Mouse (Mus musculus): Measurements from ENCODE around the gene Gm4846. TPM values are rescaled to one million over a fixed set of nuclear protein-coding genes. Genes with fewer than 3 reads are reported as not detected.

The Gm4846 gene
- polyA plus RNA-seq, 1 experiment from 2014 or later = not detected

DNA sequence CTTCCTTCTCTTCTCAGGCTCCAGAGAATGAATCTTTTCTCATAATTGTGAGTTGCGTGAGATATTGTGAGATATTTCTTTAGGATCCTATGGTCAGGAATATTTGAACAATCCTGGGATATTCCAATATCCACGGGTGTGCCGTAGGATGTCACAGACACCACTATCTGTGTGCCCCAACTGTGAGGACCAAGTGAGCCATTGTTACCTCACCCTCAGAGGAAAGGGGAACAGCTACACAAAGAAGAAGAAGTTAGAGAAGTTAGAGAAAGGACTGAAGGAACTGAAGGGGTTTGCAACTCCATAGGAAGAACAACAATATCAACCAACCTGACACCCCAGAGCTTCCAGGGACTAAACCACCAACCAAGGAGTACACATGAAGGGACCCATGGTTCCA, 55.4 kb downstream of the Gm4846 start:
- WGBS = 90% methylated on average over 3 of the region's 3 CpGs

DNA sequence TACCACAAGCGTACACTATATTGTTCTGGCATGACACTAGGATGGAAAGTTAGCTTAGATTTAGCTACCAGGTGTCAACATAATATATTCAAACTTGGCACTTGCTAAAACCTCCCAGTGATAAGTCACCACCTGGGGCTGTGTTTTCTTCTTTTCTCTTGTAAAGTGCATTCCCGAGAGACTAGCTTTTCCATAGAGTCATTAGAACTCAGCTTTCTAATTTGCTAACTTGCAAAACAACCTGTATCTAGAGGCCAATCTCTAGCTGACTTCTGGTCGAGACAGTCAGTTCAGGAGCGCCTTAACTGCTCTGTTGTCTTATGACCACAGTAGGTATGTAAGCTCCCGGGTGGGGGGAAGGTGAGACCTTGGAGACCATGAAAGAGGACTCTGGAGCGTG, 58.0 kb downstream of the Gm4846 start:
- ATAC-seq (replicated peaks; ENCODE audit: low FRiP score) (no peak), DNase-seq (ENCODE audit: low spot score) (no peak)
- Histone ChIP-seq H3K9ac (ENCODE audit: low read length) (no peak overlapping the region), H3K4me1 (replicated peaks; ENCODE audit: control insufficient read depth, insufficient read depth, low read length) (no peaks in the 10 kb centered on the region), H3K36me3 (ENCODE audit: control insufficient read depth, insufficient read depth, low read length) (no peaks in the 10 kb centered on the region), H3K27ac (ENCODE audit: low read depth, low read length) (no peak overlapping the region), H3K4me2 (ENCODE audit: low read depth, low read length, severe bottlenecking) (no peak overlapping the region), H3K27me3 (ENCODE audit: control insufficient read depth, insufficient read depth, low read length) (no peaks in the 10 kb centered on the region), H3K9me3 (ENCODE audit: control insufficient read depth, low read length) (no peaks in the 10 kb centered on the region), H3K4me3 (ENCODE audit: low read depth, low read length) (no peak overlapping the region)
- WGBS = 74% methylated on average over 6 of the region's 6 CpGs

More for the DNA sequence above, 55.4 kb downstream of the Gm4846 start:
- Histone ChIP-seq H3K4me2 (ENCODE audit: low read depth, low read length, severe bottlenecking) (no peak overlapping the region), H3K9me3 (ENCODE audit: control insufficient read depth, low read length) (no peaks in the 10 kb centered on the region), H3K36me3 (ENCODE audit: control insufficient read depth, insufficient read depth, low read length) (no peaks in the 10 kb centered on the region), H3K4me1 (replicated peaks; ENCODE audit: control insufficient read depth, insufficient read depth, low read length) (no peaks in the 10 kb centered on the region), H3K4me3 (ENCODE audit: low read depth, low read length) (no peak overlapping the region), H3K27ac (ENCODE audit: low read depth, low read length) (no peak overlapping the region), H3K9ac (ENCODE audit: low read length) (no peak overlapping the region), H3K27me3 (ENCODE audit: control insufficient read depth, insufficient read depth, low read length) (no peaks in the 10 kb centered on the region)
- ATAC-seq (replicated peaks; ENCODE audit: low FRiP score) = no peak
- DNase-seq (ENCODE audit: low spot score) = no peak

Other genes with a start within 250 kb of the Gm4846 start
- gene Ildr2, start 243.4 kb downstream of the Gm4846 start, polyA plus RNA-seq (2014; fragmentation: Nextera tagmentation; extraction: Ambion mirVana) = 10.8 and 10.9 TPM in 2 replicates
- gene Tada1, start 118.5 kb downstream of the Gm4846 start, polyA plus RNA-seq (2014; fragmentation: Nextera tagmentation; extraction: Ambion mirVana) = 64.0 and 70.1 TPM in 2 replicates
- gene Pogk, start 87.7 kb downstream of the Gm4846 start, polyA plus RNA-seq (2014; fragmentation: Nextera tagmentation; extraction: Ambion mirVana) = 46.7 and 49.5 TPM in 2 replicates
- not detected in 2 replicates for gene Gm4847, start 150.1 kb upstream of the Gm4846 start, polyA plus RNA-seq (2014; fragmentation: Nextera tagmentation; extraction: Ambion mirVana)
- not detected in 2 replicates for gene Fmo9, start 184.3 kb upstream of the Gm4846 start, polyA plus RNA-seq (2014; fragmentation: Nextera tagmentation; extraction: Ambion mirVana)

Measured in forebrain, embryonic 11.5 days (tissue).